Mouse (Mus musculus) C2C12 (cell line): ENCODE data around the gene Ago1. TPM values are rescaled to one million over a fixed set of nuclear protein-coding genes. Genes with fewer than 3 reads are reported as not detected.

Experiments used
- H3K27me3 ChIP-seq: one replicate; pipeline ENCODE4 v1.6.1; 2011; ENCODE audit not compliant: control insufficient read depth, insufficient read depth, insufficient read length
- H3K36me3 ChIP-seq: one replicate; pipeline ENCODE4 v1.6.1; 2011; ENCODE audit not compliant: control insufficient read depth, insufficient read depth
- H3K4me3 ChIP-seq: one replicate; pipeline ENCODE4 v1.5.1; 2011; ENCODE audit warnings: mild to moderate bottlenecking, control low read depth; ENCODE audit not compliant: poor library complexity, insufficient read depth, severe bottlenecking
- H3K79me2 ChIP-seq: one replicate; pipeline ENCODE4 v1.6.1; 2011; ENCODE audit not compliant: control insufficient read depth, insufficient read depth
- H3K79me3 ChIP-seq: one replicate; pipeline ENCODE4 v1.6.1; 2011; ENCODE audit warnings: low read depth, control low read depth
- H3ac ChIP-seq: one replicate; pipeline ENCODE3; 2011; ENCODE audit warnings: low read depth; ENCODE audit not compliant: control insufficient read depth, insufficient read length
- CEBPB ChIP-seq: IDR thresholded peaks from one replicate; pipeline ENCODE4 v1.6.1; 2011; ENCODE audit warnings: low read depth, mild to moderate bottlenecking, control low read depth, moderate library complexity
- CTCF ChIP-seq: IDR thresholded peaks from one replicate; pipeline ENCODE4 v1.5.1; 2011; ENCODE audit not compliant: control insufficient read depth, insufficient read depth, insufficient read length
- FOSL1 ChIP-seq: IDR thresholded peaks from one replicate; pipeline ENCODE4 v1.8.0; 2011; ENCODE audit warnings: mild to moderate bottlenecking, low read length; ENCODE audit not compliant: poor library complexity, insufficient read depth, severe bottlenecking
- MAX ChIP-seq: IDR thresholded peaks from one replicate; pipeline ENCODE4 v1.6.1; 2011; ENCODE audit warnings: mild to moderate bottlenecking, control low read depth
- MYOD1 ChIP-seq: IDR thresholded peaks from one replicate; pipeline ENCODE4 v1.6.1; 2011; ENCODE audit warnings: low read depth; ENCODE audit not compliant: control insufficient read depth, insufficient read length
- MYOG ChIP-seq: IDR thresholded peaks from one replicate; pipeline ENCODE4 v1.6.1; 2011; ENCODE audit not compliant: control insufficient read depth, insufficient read length; ENCODE audit errors: extremely low read depth
- USF1 ChIP-seq: IDR thresholded peaks from one replicate; pipeline ENCODE4 v1.6.1; 2011; ENCODE audit warnings: low read depth, mild to moderate bottlenecking, control low read depth, moderate library complexity
- polyA plus RNA-seq: library from polyadenylated mRNA; unstranded; fragments of >200 nt; fragmentation: generic; extraction: Trizol; gene quantifications from one replicate; pipeline ENCODE4 v1.2.1, GENCODE M21; 2012; ENCODE audit warnings: missing spikeins

Gene Ago1
- polyA plus RNA-seq, 1 experiment, result 9.2 TPM

- H3K4me3 ChIP-seq, result no peak overlapping the region
- H3K79me3 ChIP-seq, result no peaks in the 10 kb centered on the region
- no peak overlapping the region for H3ac ChIP-seq
- peaks cover 12% of the 10 kb centered on the region for H3K36me3 ChIP-seq
- H3K27me3 ChIP-seq, result no peaks in the 10 kb centered on the region
- no peaks in the 10 kb centered on the region for H3K79me2 ChIP-seq
- no peak for TF ChIP-seq MYOG
- TF ChIP-seq USF1, result no peak
- TF ChIP-seq FOSL1, result no peak
- TF ChIP-seq MYOD1, result no peak
- no peak for TF ChIP-seq CEBPB
Observed at GRCm38 (mm10) chr4:126455441-126455840, 12.9 kb downstream of the Ago1 start.

GRCm38 (mm10) chr4:126454547-126455254 is 13.7 kb downstream of the Ago1 start:
- Histone ChIP-seq H3ac (no peak overlapping the region), H3K27me3 (no peaks in the 10 kb centered on the region), H3K79me3 (no peaks in the 10 kb centered on the region), H3K4me3 (no peak overlapping the region), H3K36me3 (peaks cover 12% of the 10 kb centered on the region), H3K79me2 (no peaks in the 10 kb centered on the region)
- TF ChIP-seq CTCF, result no peak
- no peak for TF ChIP-seq MAX
- no peak for TF ChIP-seq FOSL1
- TF ChIP-seq CEBPB, result no peak
- no peak for TF ChIP-seq MYOD1
- TF ChIP-seq MYOG, result no peak
- no peak for TF ChIP-seq USF1

GRCm38 (mm10) chr4:126450268-126450667 is 18.1 kb downstream of the Ago1 start:
- no peaks in the 10 kb centered on the region for H3K79me3 ChIP-seq
- no peaks in the 10 kb centered on the region for H3K79me2 ChIP-seq
- H3K4me3 ChIP-seq, result no peak overlapping the region
- TF ChIP-seq CEBPB (no peak), MYOG (no peak), CTCF (no peak), MYOD1 (no peak), USF1 (no peak), MAX (no peak)
- no peak overlapping the region for H3ac ChIP-seq
- H3K36me3 ChIP-seq, result peaks cover 9% of the 10 kb centered on the region
- no peaks in the 10 kb centered on the region for H3K27me3 ChIP-seq

GRCm38 (mm10) chr4:126447126-126447525 is 21.3 kb downstream of the Ago1 start:
- no peaks in the 10 kb centered on the region for H3K79me3 ChIP-seq
- H3K4me3 ChIP-seq, result no peak overlapping the region
- TF ChIP-seq CTCF (no peak), MAX (no peak), MYOG (no peak), CEBPB (no peak), USF1 (no peak), FOSL1 (no peak), MYOD1 (no peak)
- H3K27me3 ChIP-seq, result no peaks in the 10 kb centered on the region
- H3K36me3 ChIP-seq, result peaks cover 18% of the 10 kb centered on the region
- no peaks in the 10 kb centered on the region for H3K79me2 ChIP-seq
- H3ac ChIP-seq, result no peak overlapping the region

- Histone ChIP-seq H3K36me3 (peaks cover 26% of the 10 kb centered on the region), H3K27me3 (no peaks in the 10 kb centered on the region), H3K79me2 (no peaks in the 10 kb centered on the region), H3ac (no peak overlapping the region), H3K79me3 (no peaks in the 10 kb centered on the region), H3K4me3 (no peak overlapping the region)
- TF ChIP-seq MAX, result no peak
- TF ChIP-seq CTCF, result no peak
- TF ChIP-seq MYOD1, result no peak
- TF ChIP-seq USF1, result no peak
- no peak for TF ChIP-seq MYOG
- no peak for TF ChIP-seq CEBPB
Observed at GRCm38 (mm10) chr4:126444528-126444927, 23.9 kb downstream of the Ago1 start.

- no peaks in the 10 kb centered on the region for H3K27me3 ChIP-seq
- H3K79me2 ChIP-seq, result no peaks in the 10 kb centered on the region
- H3K4me3 ChIP-seq, result no peak overlapping the region
- H3K36me3 ChIP-seq, result peaks cover 28% of the 10 kb centered on the region
- H3ac ChIP-seq, result no peak overlapping the region
- no peak for TF ChIP-seq MAX
- no peak for TF ChIP-seq CEBPB
- TF ChIP-seq FOSL1, result no peak
- TF ChIP-seq MYOD1, result no peak
- TF ChIP-seq CTCF, result no peak
- TF ChIP-seq USF1, result no peak
- TF ChIP-seq MYOG, result no peak
- H3K79me3 ChIP-seq, result no peaks in the 10 kb centered on the region
Observed at GRCm38 (mm10) chr4:126438261-126438660, 30.1 kb downstream of the Ago1 start.
